Mouse (Mus musculus) A20 (cell line): Measurements from ENCODE around the gene Gm49392.
"Not testable (repeated sequence)": the region's sequence is repeated elsewhere in the genome, so short reads cannot be mapped to it uniquely, and the experiment has no call there.

Experiments used
- DNase-seq: peaks from one replicate; pipeline ENCODE4 v3.0.0-alpha.2; 2011; ENCODE audit warnings: low read depth, low spot score

Gene Gm49392

GRCm38 (mm10) chr13:60896794-60897193 is at the start of gene Gm49392:
Gene Gm49392 (minus strand): TSS chr13:60896894.
- DNase-seq, result not testable (repeated sequence)

GRCm38 (mm10) chr13:60941884-60942283 is 45.2 kb upstream of the Gm49392 start, which contains the start of gene Tpbpa:
Gene Tpbpa (minus strand): TSS chr13:60941984.
- not testable (repeated sequence) for DNase-seq

- no peak for DNase-seq
These were observed 39.8 kb upstream of the Gm49392 start, which contains the start of the genes Gm49391 and Ctla2a for GRCm38 (mm10) chr13:60936500-60936901. Gene Gm49391 (minus strand): TSS chr13:60936571. Gene Ctla2a (minus strand): TSS chr13:60936625.

- DNase-seq, result not testable (repeated sequence)
These were observed 38.8 kb upstream of the Gm49392 start, which contains the start of gene Gm49393 for GRCm38 (mm10) chr13:60935490-60935889. Gene Gm49393 (minus strand): TSS chr13:60935590.

GRCm38 (mm10) chr13:60904780-60905179 is 8.1 kb upstream of the Gm49392 start, which contains the start of gene Tpbpb:
Gene Tpbpb (minus strand): TSS chr13:60904880.
- DNase-seq, result not testable (repeated sequence)

- DNase-seq, result no peak
These were observed 634 bp upstream of the Gm49392 start, which contains the start of gene Ctla2b for GRCm38 (mm10) chr13:60897328-60897727. Gene Ctla2b (minus strand): TSS chr13:60897447.

- no peak for DNase-seq
These were observed 1.1 kb downstream of the Gm49392 start for GRCm38 (mm10) chr13:60895406-60896160.

- DNase-seq, result no peak
These were observed 4.4 kb downstream of the Gm49392 start for GRCm38 (mm10) chr13:60892301-60892700.

GRCm38 (mm10) chr13:60864281-60864680 is 32.4 kb downstream of the Gm49392 start, which contains the start of gene 4930486L24Rik:
Gene 4930486L24Rik (minus strand): TSS chr13:60864475.
- DNase-seq, result no peak

- DNase-seq, result no peak
These were observed 48.2 kb downstream of the Gm49392 start for GRCm38 (mm10) chr13:60848241-60849120.

- no peak for DNase-seq
These were observed 53.5 kb downstream of the Gm49392 start for GRCm38 (mm10) chr13:60843153-60843552.

GRCm38 (mm10) chr13:60842703-60843102 is 54.0 kb downstream of the Gm49392 start:
- DNase-seq, result no peak

GRCm38 (mm10) chr13:60839353-60839902 is 57.3 kb downstream of the Gm49392 start:
- no peak for DNase-seq

GRCm38 (mm10) chr13:60826052-60826451 is 70.6 kb downstream of the Gm49392 start:
- DNase-seq, result no peak

- DNase-seq, result no peak
These were observed 76.1 kb downstream of the Gm49392 start for GRCm38 (mm10) chr13:60820486-60821175.

GRCm38 (mm10) chr13:60819469-60819868 is 77.2 kb downstream of the Gm49392 start:
- no peak for DNase-seq

GRCm38 (mm10) chr13:60813722-60814121 is 83.0 kb downstream of the Gm49392 start:
- no peak for DNase-seq

- no peak for DNase-seq
These were observed 83.9 kb downstream of the Gm49392 start for GRCm38 (mm10) chr13:60812768-60813167.

GRCm38 (mm10) chr13:60809690-60810089 is 87.0 kb downstream of the Gm49392 start:
- DNase-seq, result no peak

GRCm38 (mm10) chr13:60802749-60803148 is 93.9 kb downstream of the Gm49392 start, which contains the start of gene Ctsll3:
Gene Ctsll3 (minus strand): TSS chr13:60802849.
- no peak for DNase-seq
